Mouse (Mus musculus) erythroblast, embryonic 14.5 days (primary cell): ENCODE data around the gene Aak1. TPM values are rescaled to one million over a fixed set of nuclear protein-coding genes. Genes with fewer than 3 reads are reported as not detected.

Source experiments
- H3K27me3 ChIP-seq: 2 replicates; pipeline ENCODE4 v1.6.1; 2012; ENCODE audit warnings: inconsistent platforms; ENCODE audit not compliant: control insufficient read depth
- H3K36me3 ChIP-seq: 2 replicates; pipeline ENCODE4 v1.6.1; 2012; ENCODE audit warnings: mild to moderate bottlenecking, inconsistent platforms; ENCODE audit not compliant: control insufficient read depth
- H3K4me1 ChIP-seq: 2 replicates; pipeline ENCODE4 v1.6.1; 2012; ENCODE audit warnings: inconsistent platforms; ENCODE audit not compliant: control insufficient read depth
- H3K4me3 ChIP-seq: replicated peaks from 2 replicates; pipeline ENCODE3; 2012; ENCODE audit warnings: moderate library complexity, mild to moderate bottlenecking, inconsistent platforms
- H3K9me3 ChIP-seq: 2 replicates; pipeline ENCODE4 v1.6.1; 2012; ENCODE audit warnings: low read length, inconsistent platforms, mixed read lengths; ENCODE audit not compliant: control insufficient read depth
- GATA1 ChIP-seq: IDR thresholded peaks from 2 replicates; pipeline ENCODE4 v1.6.1; 2012; ENCODE audit warnings: low read length, inconsistent platforms, mixed read lengths
- TAL1 ChIP-seq: IDR thresholded peaks from 3 replicates; pipeline ENCODE4 v1.6.1; 2012; ENCODE audit warnings: low read length, inconsistent platforms, mixed read lengths
- polyA plus RNA-seq: library from polyadenylated mRNA; stranded (reverse); fragments of >175 nt; gene quantifications from 2 replicates; pipeline ENCODE4 v1.2.3, GENCODE M21; 2012

Aak1 gene
- polyA plus RNA-seq, 1 experiment = 0.71 TPM

DNA sequence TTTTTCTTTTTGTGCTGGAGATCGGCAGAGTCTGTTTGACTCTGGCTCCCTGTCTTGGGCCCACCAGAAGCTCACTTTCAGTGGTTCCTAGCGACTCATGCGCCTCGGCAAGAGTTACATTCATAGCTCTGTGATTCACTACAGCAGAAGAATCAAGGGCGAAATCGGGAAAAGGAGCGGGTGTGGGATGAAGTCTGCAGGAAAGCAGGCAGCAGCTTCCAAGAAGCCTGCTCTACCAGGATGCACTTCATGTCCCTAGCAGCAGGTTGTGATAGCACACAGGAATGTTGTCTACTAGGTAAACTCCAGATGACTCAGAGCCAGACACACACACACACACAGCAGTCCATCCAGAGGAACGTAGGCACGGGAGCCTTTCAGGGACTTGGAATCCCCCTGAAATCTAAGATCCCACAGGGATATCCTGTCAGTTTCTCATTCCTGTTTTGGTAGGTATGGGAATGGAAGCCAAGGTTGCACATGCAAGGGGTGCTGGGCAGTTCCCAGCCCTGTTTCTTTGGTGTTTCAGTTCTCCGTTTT is 202.6 kb downstream of the Aak1 start:
- H3K4me3 ChIP-seq = no peak overlapping the region
- H3K36me3 ChIP-seq = peaks cover 47% of the 10 kb centered on the region
- no peaks in the 10 kb centered on the region for H3K4me1 ChIP-seq
- no peaks in the 10 kb centered on the region for H3K9me3 ChIP-seq
- TF ChIP-seq GATA1 (no peak), TAL1 (no peak)
- no peaks in the 10 kb centered on the region for H3K27me3 ChIP-seq

Other genes with a start within 250 kb of the Aak1 start
- 0.03 TPM in 1 of 2 replicates, not detected in the other for gene Asprv1, start 221.4 kb upstream of the Aak1 start, polyA plus RNA-seq
- 11.9 and 12.6 TPM in 2 replicates for gene Mxd1, start 180.4 kb upstream of the Aak1 start, polyA plus RNA-seq
- 27.7 and 41.0 TPM in 2 replicates for gene Snrnp27, start 165.0 kb upstream of the Aak1 start, polyA plus RNA-seq
- 0.19 and 1.0 TPM in 2 replicates for gene Gmcl1, start 116.1 kb upstream of the Aak1 start, polyA plus RNA-seq
- gene Anxa4, start 55.9 kb upstream of the Aak1 start, polyA plus RNA-seq = not detected in 2 replicates
- gene Nfu1, start 159.7 kb downstream of the Aak1 start, polyA plus RNA-seq = 2.8 and 3.6 TPM in 2 replicates
- gene Gfpt1, start 193.3 kb downstream of the Aak1 start, polyA plus RNA-seq = 0.03 and 0.05 TPM in 2 replicates